Mouse (Mus musculus) liver, embryonic 11.5 days (tissue): ENCODE results near the gene Trp53. TPM values are rescaled to one million over a fixed set of nuclear protein-coding genes. Genes with fewer than 3 reads are reported as not detected.
"Not testable (repeated sequence)": the region's sequence is repeated elsewhere in the genome, so short reads cannot be mapped to it uniquely, and the experiment has no call there.

Experiments used
- ATAC-seq: fragments of 200-750 bp; cut with Nextera tagmentation; replicated peaks from 2 replicates; pipeline ENCODE4 v1.8.0; 2017; ENCODE audit warnings: moderate number of reproducible peaks, mild to moderate bottlenecking, moderate TSS enrichment, moderate library complexity; ENCODE audit not compliant: low FRiP score
- DNase-seq: peaks from one replicate; pipeline ENCODE4 v3.0.0-alpha.2; 2017; ENCODE audit warnings: low spot score
- H3K27ac ChIP-seq: fragments of 300-500 bp; sonication (generic); 2 replicates; pipeline ENCODE4 v1.5.1; 2014; ENCODE audit warnings: mild to moderate bottlenecking, low read depth, low read length, control low read depth
- H3K27me3 ChIP-seq: fragments of 300-500 bp; sonication (generic); replicated peaks from 2 replicates; pipeline ENCODE4 v1.6.1; 2014; ENCODE audit warnings: low read length, mixed read lengths; ENCODE audit not compliant: control insufficient read depth, insufficient read depth
- H3K36me3 ChIP-seq: fragments of 300-500 bp; sonication (generic); 2 replicates; pipeline ENCODE4 v1.6.1; 2014; ENCODE audit warnings: mild to moderate bottlenecking, low read length, moderate library complexity, mixed read lengths; ENCODE audit not compliant: control insufficient read depth, insufficient read depth
- H3K4me1 ChIP-seq: fragments of 300-500 bp; sonication (generic); replicated peaks from 2 replicates; pipeline ENCODE4 v1.6.1; 2014; ENCODE audit warnings: low read length, mixed read lengths; ENCODE audit not compliant: control insufficient read depth, insufficient read depth
- H3K4me2 ChIP-seq: fragments of 300-500 bp; sonication (generic); 2 replicates; pipeline ENCODE4 v1.6.1; 2014; ENCODE audit warnings: mild to moderate bottlenecking, control low read depth, moderate library complexity
- H3K4me3 ChIP-seq: fragments of 300-500 bp; sonication (generic); 2 replicates; pipeline ENCODE4 v1.5.1; 2014; ENCODE audit warnings: low read depth, low read length, control low read depth
- H3K9ac ChIP-seq: fragments of 300-500 bp; sonication (generic); 2 replicates; pipeline ENCODE4 v1.6.1; 2014; ENCODE audit warnings: low read depth, low read length, control low read depth
- H3K9me3 ChIP-seq: fragments of 300-500 bp; sonication (generic); 2 replicates; pipeline ENCODE4 v1.6.1; 2016; ENCODE audit warnings: low read length, inconsistent platforms, mixed read lengths; ENCODE audit not compliant: control insufficient read depth
- WGBS: fragments of 180-500 bp; shearing (Covaris S2); extraction: QIAGEN DNeasy Blood & Tissue Kit; methylation state at CpG from one replicate; pipeline ENCODE4 v1.1.7; 2014; 5-methylcytosine and 5-hydroxymethylcytosine counted together
- polyA plus RNA-seq: library from polyadenylated mRNA; unstranded; fragments of >200 nt; fragmentation: Nextera tagmentation; extraction: Ambion mirVana; gene quantifications from 2 replicates; pipeline ENCODE4 v1.2.1, GENCODE M21; 2014

Trp53 gene
- polyA plus RNA-seq: 196 and 198 TPM in 2 replicates

DNA sequence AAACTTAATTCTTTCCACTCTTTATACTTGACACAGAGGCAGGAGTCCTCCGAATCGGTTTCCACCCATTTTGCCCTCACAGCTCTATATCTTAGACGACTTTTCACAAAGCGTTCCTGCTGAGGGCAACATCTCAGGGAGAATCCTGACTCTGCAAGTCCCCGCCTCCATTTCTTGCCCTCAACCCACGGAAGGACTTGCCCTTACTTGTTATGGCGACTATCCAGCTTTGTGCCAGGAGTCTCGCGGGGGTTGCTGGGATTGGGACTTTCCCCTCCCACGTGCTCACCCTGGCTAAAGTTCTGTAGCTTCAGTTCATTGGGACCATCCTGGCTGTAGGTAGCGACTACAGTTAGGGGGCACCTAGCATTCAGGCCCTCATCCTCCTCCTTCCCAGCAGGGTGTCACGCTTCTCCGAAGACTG is at the start of gene Trp53, which contains the start of gene Wrap53:
TSS of gene Trp53 (plus strand) at position 269 of the 424 bp plus-strand sequence.
TSS of gene Wrap53 (minus strand) at position 165 of the 424 bp plus-strand sequence.
- peak within 1 kb of the TSS; percentile 87 for H3K4me2 ChIP-seq
- no peaks in the 10 kb centered on the region; the same call in 1 of the 2 replicates for H3K36me3 ChIP-seq
- peak within 1 kb of the TSS; percentile 71 for H3K4me3 ChIP-seq
- ATAC-seq (peak; percentile 62), DNase-seq (peak; percentile 84)
- peaks cover 53% of the 10 kb centered on the region for H3K4me1 ChIP-seq
- no peaks in the 10 kb centered on the region for H3K9me3 ChIP-seq
- WGBS: under 1% methylated on average over 13 of the region's 13 CpGs
- no peaks in the 10 kb centered on the region for H3K27me3 ChIP-seq
- peak within 1 kb of the TSS; percentile 95 for H3K27ac ChIP-seq
- peak within 1 kb of the TSS; percentile 92 for H3K9ac ChIP-seq

DNA sequence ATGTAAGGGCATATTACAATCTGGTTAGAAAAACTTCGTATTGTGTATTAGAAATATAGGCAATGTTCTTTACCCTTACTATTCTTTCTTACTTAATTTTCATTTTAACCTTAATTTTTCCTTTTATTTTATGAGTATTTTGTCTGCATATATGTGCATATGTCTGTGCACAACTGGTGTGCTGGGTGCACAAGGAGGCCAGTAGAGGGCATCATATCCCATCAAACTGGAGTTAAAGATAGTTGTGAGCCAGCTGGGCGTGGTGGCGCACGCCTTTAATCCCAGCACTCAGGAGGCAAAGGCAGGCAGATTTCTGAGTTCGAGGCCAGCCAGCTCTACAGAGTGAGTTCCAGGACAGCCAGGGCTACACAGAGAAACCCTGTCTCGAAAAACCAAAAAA is 49.4 kb upstream of the Trp53 start:
- DNase-seq, H3K9ac ChIP-seq, H3K27ac ChIP-seq, H3K4me1 ChIP-seq, H3K9me3 ChIP-seq, H3K4me2 ChIP-seq, ATAC-seq, H3K4me3 ChIP-seq, H3K36me3 ChIP-seq: not testable (repeated sequence)
- WGBS: 82% methylated on average over 6 of the region's 6 CpGs
- H3K27me3 ChIP-seq: peaks cover 12% of the 10 kb centered on the region

DNA sequence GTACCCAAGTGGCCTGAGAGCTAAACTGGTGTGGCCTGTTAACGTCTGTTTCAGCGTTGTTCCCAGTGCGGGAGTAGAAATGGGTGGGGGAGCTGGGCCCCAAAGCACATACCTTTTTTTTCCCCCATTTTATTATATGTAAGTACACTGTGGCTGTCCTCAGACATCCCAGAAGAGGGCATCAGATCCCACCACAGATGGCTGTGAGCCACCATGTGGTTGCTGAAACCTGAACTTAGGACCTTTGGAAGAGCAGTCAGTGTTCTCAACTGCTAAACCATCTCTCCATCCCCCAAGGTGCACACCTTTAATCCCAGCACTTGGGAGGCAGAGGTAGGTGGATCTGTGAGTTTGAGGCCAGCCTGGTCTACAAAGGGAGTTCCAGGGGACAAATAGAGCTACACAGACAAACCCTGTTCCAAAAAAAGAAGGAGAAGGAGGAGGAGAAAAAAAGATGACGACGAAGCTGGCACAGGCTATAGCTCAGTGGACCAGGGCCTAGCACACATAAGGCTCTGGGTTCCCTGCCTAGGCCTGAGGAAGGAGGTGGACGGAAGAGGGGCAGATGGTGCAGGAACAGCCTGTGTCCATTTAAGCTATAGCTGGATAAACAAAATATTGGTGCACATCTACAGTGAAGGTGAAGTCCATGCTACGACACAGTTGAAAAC is 47.5 kb upstream of the Trp53 start:
- Histone ChIP-seq H3K4me1 (no peaks in the 10 kb centered on the region), H3K27ac (no peak overlapping the region), H3K27me3 (peaks cover 3% of the 10 kb centered on the region; the same call in 1 of the 2 replicates), H3K9me3 (no peaks in the 10 kb centered on the region), H3K4me3 (no peak overlapping the region), H3K9ac (no peak overlapping the region), H3K36me3 (no peaks in the 10 kb centered on the region), H3K4me2 (no peak overlapping the region)
- DNase-seq: no peak
- no peak for ATAC-seq
- 77% methylated on average over 7 of the region's 7 CpGs for WGBS

DNA sequence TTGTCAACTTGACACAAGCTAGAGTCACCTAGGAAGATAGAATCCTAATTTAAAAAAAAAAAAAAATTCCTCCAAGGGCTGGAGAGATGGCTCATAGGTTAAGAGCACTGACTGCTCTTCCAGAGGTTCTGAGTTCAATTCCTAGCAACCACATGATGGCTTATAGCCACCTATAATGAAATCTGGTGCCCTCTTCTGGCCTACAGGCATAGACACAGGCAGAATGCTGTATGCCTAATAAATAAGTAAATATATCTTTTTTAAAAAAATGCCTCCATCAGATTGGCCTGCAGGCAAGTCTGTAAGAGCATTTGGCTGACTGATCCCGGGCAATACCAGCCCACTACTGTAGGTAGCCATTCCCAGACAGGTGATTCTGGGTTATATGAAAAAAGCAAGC is 45.2 kb upstream of the Trp53 start:
- no peak for DNase-seq
- H3K27me3 ChIP-seq: no peaks in the 10 kb centered on the region
- 51% methylated on average over 1 of the region's 1 CpGs for WGBS
- ATAC-seq: no peak
- no peak overlapping the region for H3K4me2 ChIP-seq
- no peak overlapping the region for H3K4me3 ChIP-seq
- H3K9me3 ChIP-seq: no peaks in the 10 kb centered on the region
- H3K4me1 ChIP-seq: no peaks in the 10 kb centered on the region
- no peak overlapping the region for H3K9ac ChIP-seq
- H3K36me3 ChIP-seq: no peaks in the 10 kb centered on the region
- no peak overlapping the region for H3K27ac ChIP-seq

DNA sequence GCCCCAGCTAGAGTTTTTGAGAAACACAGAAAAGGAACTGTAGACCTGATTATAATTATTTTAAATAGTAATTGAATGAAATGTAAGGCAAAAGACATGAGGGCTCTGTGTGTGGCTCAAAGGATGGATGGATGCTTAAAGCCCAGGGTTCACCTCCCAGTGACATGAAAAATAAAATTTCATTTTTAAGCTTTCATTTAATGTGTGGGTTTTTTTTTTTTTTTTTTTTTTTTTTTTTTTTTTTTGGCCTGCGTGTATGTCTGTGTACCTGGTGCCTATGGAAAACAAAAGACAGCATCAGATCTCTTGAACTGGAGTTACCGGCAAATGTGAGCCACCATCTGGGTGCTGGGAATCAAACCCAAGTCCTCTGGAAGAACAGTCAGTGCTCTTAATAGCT is 39.5 kb upstream of the Trp53 start:
- no peak overlapping the region for H3K27ac ChIP-seq
- H3K27me3 ChIP-seq: no peaks in the 10 kb centered on the region

DNA sequence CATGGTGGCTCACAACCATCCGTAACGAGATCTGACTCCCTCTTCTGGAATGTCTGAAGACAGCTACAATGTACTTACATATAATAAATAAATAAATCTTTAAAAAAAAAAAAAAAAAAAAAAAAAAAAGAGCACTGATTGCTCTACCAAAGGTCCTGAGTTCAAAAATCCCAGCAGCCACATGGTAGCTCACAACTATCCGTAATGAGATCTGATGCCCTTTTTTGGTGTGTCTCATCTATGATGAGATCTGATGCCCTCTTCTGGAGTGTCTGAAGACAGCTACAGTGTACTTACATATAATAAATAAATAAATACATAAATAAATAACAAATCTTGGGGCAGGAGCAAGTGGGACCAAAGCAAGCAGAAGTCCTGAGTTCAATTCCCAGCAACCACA is 38.4 kb upstream of the Trp53 start:
- H3K4me2 ChIP-seq, H3K4me3 ChIP-seq, H3K27me3 ChIP-seq, H3K9me3 ChIP-seq, H3K36me3 ChIP-seq, ATAC-seq, H3K27ac ChIP-seq, H3K9ac ChIP-seq, DNase-seq, H3K4me1 ChIP-seq: not testable (repeated sequence)
- 61% methylated on average over 1 of the region's 3 CpGs for WGBS

More for the DNA sequence above, 39.5 kb upstream of the Trp53 start:
- no peak overlapping the region for H3K4me2 ChIP-seq
- no peak overlapping the region for H3K4me3 ChIP-seq
- H3K36me3 ChIP-seq: no peaks in the 10 kb centered on the region
- WGBS: 72% methylated on average over 2 of the region's 2 CpGs
- no peaks in the 10 kb centered on the region for H3K9me3 ChIP-seq
- H3K4me1 ChIP-seq: no peaks in the 10 kb centered on the region
- no peak overlapping the region for H3K9ac ChIP-seq
- ATAC-seq: no peak
- no peak for DNase-seq

DNA sequence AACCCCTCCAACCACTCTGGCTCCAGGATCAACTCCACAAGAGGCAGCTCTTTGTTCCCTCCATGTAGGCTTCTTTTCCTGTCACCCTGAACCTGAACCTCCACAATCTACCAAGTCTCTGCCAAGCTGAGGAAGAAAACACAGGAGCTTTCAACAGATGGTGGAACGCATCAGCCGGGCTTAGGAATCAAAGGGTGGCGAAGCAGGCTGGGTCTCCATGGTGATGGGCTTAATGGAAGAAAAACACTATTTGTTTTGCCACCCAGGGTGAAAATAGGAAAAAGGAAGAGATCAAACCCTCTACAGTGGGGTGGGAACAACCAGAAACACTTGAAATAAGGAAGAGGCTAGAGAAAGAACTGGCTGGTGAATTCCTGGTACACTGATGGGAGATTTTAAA is 36.6 kb upstream of the Trp53 start:
- ATAC-seq (no peak), DNase-seq (no peak)
- H3K4me2 ChIP-seq: no peak overlapping the region
- no peak overlapping the region for H3K9ac ChIP-seq
- H3K27me3 ChIP-seq: peaks cover 9% of the 10 kb centered on the region
- peaks cover 9% of the 10 kb centered on the region for H3K4me1 ChIP-seq
- WGBS: 63% methylated on average over 3 of the region's 3 CpGs
- H3K9me3 ChIP-seq: no peaks in the 10 kb centered on the region
- H3K36me3 ChIP-seq: no peaks in the 10 kb centered on the region
- H3K4me3 ChIP-seq: no peak overlapping the region
- no peak overlapping the region for H3K27ac ChIP-seq

DNA sequence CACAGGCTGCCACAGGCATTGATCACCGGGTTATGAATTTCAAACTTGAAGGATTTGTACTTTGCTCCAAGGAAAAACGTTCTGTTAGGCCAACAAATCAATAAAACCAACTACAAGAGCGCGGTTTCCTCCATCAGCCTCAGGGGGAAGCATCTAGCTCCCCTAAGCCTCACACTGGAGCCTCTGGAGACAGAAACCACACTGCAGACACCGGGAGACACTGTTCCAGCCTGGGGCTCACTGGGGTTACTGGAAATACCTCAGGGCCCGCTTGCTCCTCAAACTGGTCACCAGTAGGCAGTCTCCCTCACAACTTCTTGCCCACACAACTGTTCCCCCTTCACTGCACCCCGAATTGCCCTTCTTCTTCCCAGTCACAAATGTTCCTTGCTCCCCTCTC is 34.2 kb upstream of the Trp53 start:
- ATAC-seq (no peak; the same call in 1 of the 2 replicates), DNase-seq (peak; percentile 38)
- H3K4me3 ChIP-seq: peak overlapping the region; percentile 54
- H3K9ac ChIP-seq: peak overlapping the region; percentile 62
- peaks cover 25% of the 10 kb centered on the region for H3K27me3 ChIP-seq
- H3K27ac ChIP-seq: peak overlapping the region; percentile 45; the same call in 1 of the 2 replicates
- 26% methylated on average over 7 of the region's 7 CpGs for WGBS
- H3K36me3 ChIP-seq: no peaks in the 10 kb centered on the region
- no peaks in the 10 kb centered on the region for H3K9me3 ChIP-seq
- peaks cover 9% of the 10 kb centered on the region for H3K4me1 ChIP-seq
- H3K4me2 ChIP-seq: peak overlapping the region; percentile 94
